Mouse (Mus musculus) ES-E14 (cell line): ENCODE results near the gene Hoxa13. TPM values are rescaled to one million over a fixed set of nuclear protein-coding genes. Genes with fewer than 3 reads are reported as not detected.

ENCODE experiments used
- DNase-seq: peaks from one replicate; pipeline ENCODE4 v3.0.0-alpha.2; 2013; ENCODE audit warnings: low read depth, low spot score
- H3K27ac ChIP-seq: 2 replicates; pipeline ENCODE4 v1.5.1; 2012; ENCODE audit warnings: low read depth, mild to moderate bottlenecking, low read length, moderate library complexity, mixed read lengths; ENCODE audit not compliant: poor library complexity, insufficient read depth, severe bottlenecking
- H3K36me3 ChIP-seq: 2 replicates; pipeline ENCODE4 v1.6.1; 2012; ENCODE audit warnings: mild to moderate bottlenecking, low read length, moderate library complexity, mixed read lengths; ENCODE audit not compliant: control insufficient read depth, poor library complexity, insufficient read depth, severe bottlenecking
- H3K4me1 ChIP-seq, 2 experiments: fragments of 150-350 bp in 1 of 2; sonication (generic) in 1 of 2; 2 replicates each; pipeline ENCODE4 v1.6.1; 2012; ENCODE audit warnings: low read length in 2 of 2, mild to moderate bottlenecking in 1 of 2, mixed read lengths in 1 of 2; ENCODE audit not compliant: control insufficient read depth in 2 of 2, insufficient read depth in 2 of 2, poor library complexity in 1 of 2
- H3K4me3 ChIP-seq, 2 experiments: fragments of 150-350 bp in 1 of 2; sonication (generic) in 1 of 2; 2 replicates each; pipeline ENCODE4 v1.5.1; 2012; ENCODE audit warnings: low read length in 2 of 2, low read depth in 1 of 2, mild to moderate bottlenecking in 1 of 2, mixed read lengths in 1 of 2; ENCODE audit not compliant: insufficient read depth in 1 of 2, poor library complexity in 1 of 2, severe bottlenecking in 1 of 2
- H3K9ac ChIP-seq: 2 replicates; pipeline ENCODE4 v1.6.1; 2012; ENCODE audit warnings: low read depth, mild to moderate bottlenecking, low read length, mixed read lengths; ENCODE audit not compliant: poor library complexity, insufficient read depth, severe bottlenecking
- H3K9me3 ChIP-seq: fragments of 150-350 bp; sonication (generic); 2 replicates; pipeline ENCODE4 v1.6.1; 2012; ENCODE audit warnings: low read depth, mild to moderate bottlenecking, low read length; ENCODE audit not compliant: control insufficient read depth, insufficient read depth
- CHD2 ChIP-seq: IDR thresholded peaks from 2 replicates; pipeline ENCODE4 v1.6.1; 2014; ENCODE audit warnings: mild to moderate bottlenecking, low read depth, low read length, inconsistent platforms
- HCFC1 ChIP-seq: IDR thresholded peaks from 2 replicates; pipeline ENCODE4 v1.6.1; 2012; ENCODE audit warnings: low read length, inconsistent platforms, borderline replicate concordance; ENCODE audit not compliant: insufficient read depth
- MAFK ChIP-seq: IDR thresholded peaks from 2 replicates; pipeline ENCODE4 v1.6.1; 2014; ENCODE audit warnings: mild to moderate bottlenecking, low read depth, low read length, inconsistent platforms; ENCODE audit not compliant: insufficient read depth
- ZC3H11A ChIP-seq: IDR thresholded peaks from 2 replicates; pipeline ENCODE4 v1.6.1; 2012; ENCODE audit warnings: low read depth, mild to moderate bottlenecking, inconsistent platforms, low read length, borderline replicate concordance
- ZNF384 ChIP-seq: IDR thresholded peaks from 2 replicates; pipeline ENCODE4 v1.6.1; 2012; ENCODE audit warnings: low read depth, low read length, inconsistent platforms
- in situ Hi-C, 2 experiments: fragments of 600-800 bp; cut with MboI; formaldehyde crosslinking; loops; one replicate each; pipeline ENCODE4 v1.15.1; 2025; ENCODE audit warnings: low sequenced_read_pairs in 2 of 2, inconsistent platforms in 1 of 2; ENCODE audit not compliant: unreplicated experiment in 2 of 2
- total RNA-seq: library from RNA; depleted of rRNA; stranded (reverse); fragments of 300-350 nt; gene quantifications from 2 replicates; pipeline ENCODE4 v1.2.3, GENCODE M21; 2012; rRNA removed

Hoxa13 gene
- total RNA-seq, 1 experiment = 0.40 TPM

DNA sequence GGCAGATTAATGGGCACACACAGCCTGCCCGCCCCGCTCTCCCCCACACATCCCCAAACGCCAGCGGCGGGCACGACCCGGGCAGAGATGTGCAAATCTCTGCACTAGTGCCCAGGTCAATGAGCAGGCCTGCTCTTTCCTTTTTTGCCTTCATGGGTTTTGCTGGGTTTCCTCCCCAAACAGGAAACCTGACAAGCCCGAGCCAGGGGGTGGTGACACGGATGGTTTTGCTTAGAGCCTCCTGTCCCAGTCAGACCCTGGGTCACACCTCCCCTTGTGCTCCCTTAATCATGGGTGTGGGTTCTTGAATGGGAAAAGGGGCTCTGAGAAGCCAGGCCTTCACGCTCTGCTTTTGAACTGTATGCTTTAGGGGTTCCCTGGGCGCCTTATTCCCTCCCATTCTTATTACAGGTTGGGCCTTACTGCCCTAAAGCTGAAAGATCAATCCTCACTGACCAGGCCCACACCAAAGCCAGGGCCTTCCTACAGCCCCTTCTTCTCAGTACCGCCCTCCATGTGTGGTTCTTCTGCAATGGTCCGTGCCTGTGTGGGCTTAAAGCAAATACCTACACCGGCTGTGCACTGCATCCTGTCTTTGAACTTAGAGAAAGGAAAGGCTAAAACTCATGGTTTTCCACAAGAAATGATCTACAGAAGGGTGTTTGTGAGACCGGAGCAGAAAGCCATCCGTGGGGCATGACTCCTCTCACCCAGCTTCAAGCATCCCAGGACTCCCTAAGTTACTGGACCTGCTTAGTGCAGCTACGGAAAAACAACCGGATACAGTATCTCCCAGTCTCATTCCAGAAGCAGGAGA, 51.6 kb downstream of the Hoxa13 start:
- Histone ChIP-seq H3K36me3 (no peaks in the 10 kb centered on the region), H3K4me1 (peaks cover 0 to 5% of the 10 kb centered on the region in 2 experiments; a peak in 1 of 4 replicates), H3K4me3 (peak overlapping the region; percentile 29 to 43), H3K27ac (no peak overlapping the region), H3K9ac (no peak overlapping the region), H3K9me3 (no peaks in the 10 kb centered on the region)
- in situ Hi-C loops = loop anchor here in 1 of 2 experiments (25.0 kb wide), 1 partner anchor 597 kb away; no protein-coding TSS in a partner anchor
- TF ChIP-seq CHD2 (no peak), HCFC1 (no peak), MAFK (no peak), ZC3H11A (no peak), ZNF384 (no peak)
- DNase-seq = no peak

DNA sequence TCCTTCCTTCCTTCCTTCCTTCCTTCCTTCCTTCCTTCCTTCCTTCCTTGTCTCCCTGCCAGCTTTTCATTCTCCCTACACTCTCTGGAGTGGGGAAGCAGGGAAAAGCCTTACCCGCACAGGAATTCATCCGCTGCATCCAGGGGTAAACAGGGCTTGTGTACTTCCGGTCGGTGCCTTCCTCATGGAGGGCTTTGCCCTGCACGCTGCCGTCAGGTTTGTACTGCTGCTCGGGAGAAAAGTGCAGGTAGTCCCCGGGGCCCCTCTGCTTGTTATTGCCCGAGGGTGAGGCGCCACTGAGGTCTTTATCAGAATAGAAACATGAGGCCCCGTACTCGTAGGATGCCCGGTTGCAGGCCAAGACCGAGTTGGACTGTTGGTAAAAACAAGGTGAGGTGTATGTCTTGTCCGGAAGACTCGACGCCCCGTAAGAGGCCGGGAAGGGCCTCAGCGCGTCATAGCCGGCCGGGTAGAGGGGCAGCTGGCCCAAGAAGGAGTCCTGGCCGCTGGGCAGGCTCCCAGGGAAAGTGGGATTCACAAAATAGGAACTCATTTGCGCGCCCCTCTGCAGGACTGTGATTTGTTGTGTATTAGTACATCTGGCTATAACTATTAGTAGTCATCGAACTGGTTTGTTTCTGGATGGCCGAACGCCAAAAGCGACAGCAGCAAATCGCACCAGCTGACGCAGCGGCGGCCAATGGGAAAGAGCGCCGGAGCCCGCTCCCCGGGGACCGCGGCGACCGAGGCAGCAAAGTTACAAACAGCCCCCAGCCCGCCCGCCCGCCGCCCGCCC, 52.4 kb downstream of the Hoxa13 start, which contains the start of gene Hoxa6:
TSS of gene Hoxa6 (minus strand) at position 651 of the 796 bp plus-strand sequence.
- Histone ChIP-seq H3K4me3 (peak within 1 kb of the TSS; percentile 29 to 43), H3K9me3 (no peaks in the 10 kb centered on the region), H3K4me1 (peaks cover 0 to 7% of the 10 kb centered on the region in 2 experiments; a peak in 1 of 4 replicates), H3K27ac (no peak within 1 kb of the TSS), H3K9ac (no peak within 1 kb of the TSS), H3K36me3 (no peaks in the 10 kb centered on the region)
- TF ChIP-seq ZC3H11A = no peak
- TF ChIP-seq HCFC1 = no peak
- no peak for TF ChIP-seq ZNF384
- no peak for TF ChIP-seq MAFK
- no peak for TF ChIP-seq CHD2
- DNase-seq = no peak
- in situ Hi-C loops = loop anchor here in 1 of 2 experiments (25.0 kb wide), 1 partner anchor 596 kb away; no protein-coding TSS in a partner anchor

Other genes with a start within 250 kb of the Hoxa13 start
- gene Skap2, start 248.3 kb downstream of the Hoxa13 start, total RNA-seq = 19.6 and 25.1 TPM in 2 replicates
- 1.1 and 3.5 TPM in 2 replicates for gene Hoxa1, start 102.6 kb downstream of the Hoxa13 start, total RNA-seq
- 0.27 TPM in 1 of 2 replicates, not detected in the other for gene Hoxa2, start 96.0 kb downstream of the Hoxa13 start, total RNA-seq
- 0.18 TPM in 1 of 2 replicates, not detected in the other for gene 5730596B20Rik, start 83.4 kb downstream of the Hoxa13 start, total RNA-seq
- 0.13 TPM in 1 of 2 replicates, not detected in the other for gene Hoxa4, start 69.1 kb downstream of the Hoxa13 start, total RNA-seq
- 0.49 TPM in 1 of 2 replicates, not detected in the other for gene Hoxa5, start 56.3 kb downstream of the Hoxa13 start, total RNA-seq
- gene Hoxa6, start 52.2 kb downstream of the Hoxa13 start, total RNA-seq = not detected in 2 replicates
- 0.27 TPM in 1 of 2 replicates, not detected in the other for gene Hoxa3, start 47.5 kb downstream of the Hoxa13 start, total RNA-seq
- 0.31 TPM in 1 of 2 replicates, not detected in the other for gene Gm28308, start 47.5 kb downstream of the Hoxa13 start, total RNA-seq
- 0.42 and 0.89 TPM in 2 replicates for gene Hoxa7, start 39.0 kb downstream of the Hoxa13 start, total RNA-seq
- gene Hoxa9, start 29.8 kb downstream of the Hoxa13 start, total RNA-seq = 0.26 and 1.4 TPM in 2 replicates
- 0.16 and 0.80 TPM in 2 replicates for gene Hoxa10, start 20.0 kb downstream of the Hoxa13 start, total RNA-seq
- gene Hoxa11, start 15.1 kb downstream of the Hoxa13 start, total RNA-seq = 0.31 TPM in 1 of 2 replicates, not detected in the other
- 0.32 and 0.54 TPM in 2 replicates for gene Evx1, start 52.6 kb upstream of the Hoxa13 start, total RNA-seq